Mouse (Mus musculus): ENCODE results near the gene Iqsec1. TPM values are rescaled to one million over a fixed set of nuclear protein-coding genes. Genes with fewer than 3 reads are reported as not detected.

Iqsec1 gene
- polyA plus RNA-seq (2015; fragmentation: Nextera tagmentation; extraction: Ambion mirVana) = 8.9 and 10.7 TPM in 2 replicates

DNA sequence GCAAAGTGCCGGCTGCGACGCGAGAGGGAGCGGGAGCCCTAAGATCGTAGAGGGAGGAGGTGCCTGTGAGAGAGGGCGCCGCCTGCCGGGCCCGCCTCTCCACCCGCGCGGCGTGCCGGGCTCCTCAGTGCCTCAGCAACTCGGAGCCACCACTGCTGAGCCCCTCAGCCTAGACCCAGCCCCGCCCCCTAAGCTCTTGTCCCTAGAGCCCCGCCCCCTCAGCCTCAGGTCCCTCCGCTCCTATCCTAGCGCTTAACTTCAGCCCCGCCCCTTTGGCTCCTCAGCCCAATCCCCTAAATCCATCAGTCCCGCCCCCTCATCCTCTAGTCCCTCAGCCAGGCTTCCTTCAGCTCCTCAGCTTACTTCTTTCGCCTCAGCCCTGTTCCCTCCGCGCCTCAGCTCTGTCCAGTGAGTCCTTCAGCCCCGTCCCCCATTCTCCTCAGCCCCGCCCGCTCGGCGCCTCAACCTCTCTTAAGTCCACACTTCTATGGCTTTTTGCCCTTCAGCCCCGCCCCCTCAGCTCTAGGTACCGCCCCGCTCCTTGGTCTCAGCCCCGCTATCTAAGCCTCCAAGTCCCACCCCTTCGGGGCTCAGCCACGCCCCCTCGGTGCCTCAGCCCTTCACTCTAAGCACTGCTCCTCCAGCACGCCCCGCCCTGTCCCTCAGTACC, at the start of gene Iqsec1:
Gene Iqsec1, minus strand, starts transcription at position 38 of the 670 bp plus-strand sequence.
- peak within 1 kb of the TSS; percentile 61 for H3K27ac ChIP-seq
- WGBS = under 1% methylated on average over 37 of the region's 39 CpGs
- ATAC-seq (ENCODE audit: insufficient read depth, low FRiP score, low read depth) = peak; percentile 93
- H3K9me3 ChIP-seq = no peaks in the 10 kb centered on the region
- peaks cover 26% of the 10 kb centered on the region; the same call in 1 of the 2 replicates for H3K4me1 ChIP-seq
- peak within 1 kb of the TSS; percentile 99 for H3K4me2 ChIP-seq
- no peaks in the 10 kb centered on the region for H3K36me3 ChIP-seq
- no peaks in the 10 kb centered on the region for H3K27me3 ChIP-seq (replicated peaks)
- peak within 1 kb of the TSS; percentile 68 for H3K9ac ChIP-seq
- peak within 1 kb of the TSS; percentile 77 for H3K4me3 ChIP-seq (replicated peaks)

DNA sequence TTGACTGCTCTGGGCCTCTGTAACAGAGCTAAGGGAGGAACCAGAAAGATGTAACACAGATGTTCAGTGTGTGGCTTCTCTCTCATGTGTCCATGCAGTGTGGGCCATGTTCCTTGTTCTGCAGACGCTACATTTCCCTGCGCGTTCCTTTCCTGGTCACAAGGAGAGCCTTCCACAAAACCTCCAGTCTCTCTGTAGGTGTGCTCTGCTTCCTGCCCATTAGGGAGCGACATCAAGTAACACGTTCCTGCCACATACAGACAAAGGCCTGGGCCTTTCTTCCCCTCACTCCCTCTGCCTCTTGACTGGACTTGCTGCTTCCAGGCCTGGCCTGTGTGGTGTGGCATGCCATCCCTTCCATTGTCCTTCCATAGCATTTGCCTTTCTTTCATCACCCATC, 39.8 kb upstream of the Iqsec1 start:
- ATAC-seq (ENCODE audit: insufficient read depth, low FRiP score, low read depth) = no peak
- H3K9me3 ChIP-seq = no peaks in the 10 kb centered on the region
- no peak overlapping the region for H3K9ac ChIP-seq
- no peaks in the 10 kb centered on the region for H3K4me1 ChIP-seq
- WGBS = 89% methylated on average over 5 of the region's 5 CpGs
- no peak overlapping the region for H3K27ac ChIP-seq
- no peak overlapping the region for H3K4me3 ChIP-seq (replicated peaks)
- H3K4me2 ChIP-seq = no peak overlapping the region
- H3K27me3 ChIP-seq (replicated peaks) = no peaks in the 10 kb centered on the region
- H3K36me3 ChIP-seq = no peaks in the 10 kb centered on the region

DNA sequence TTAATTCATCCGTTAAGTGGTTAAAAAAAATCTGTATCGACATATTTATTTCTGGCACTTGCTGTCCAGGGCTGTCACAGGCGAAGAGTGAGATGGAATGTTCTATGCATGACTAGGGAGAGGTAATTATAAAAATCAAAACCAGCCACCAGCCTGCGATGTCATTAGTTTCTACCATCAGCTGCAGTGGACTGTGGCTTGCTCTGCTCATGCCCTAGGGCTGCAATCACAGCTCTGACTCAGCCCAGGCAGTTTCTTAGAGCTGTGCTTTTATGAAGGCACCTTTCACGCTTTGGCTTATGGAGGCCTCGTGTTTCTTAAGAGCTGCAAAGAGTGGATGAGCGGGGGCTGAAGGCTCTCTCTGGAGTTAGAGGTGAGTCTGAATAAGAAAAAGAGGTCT, 32.3 kb upstream of the Iqsec1 start:
- ATAC-seq (ENCODE audit: insufficient read depth, low FRiP score, low read depth) = no peak
- Histone ChIP-seq H3K4me3 (replicated peaks) (no peak overlapping the region), H3K4me2 (no peak overlapping the region), H3K27ac (no peak overlapping the region), H3K36me3 (no peaks in the 10 kb centered on the region), H3K9me3 (no peaks in the 10 kb centered on the region), H3K9ac (no peak overlapping the region), H3K27me3 (replicated peaks) (no peaks in the 10 kb centered on the region), H3K4me1 (no peaks in the 10 kb centered on the region)
- 82% methylated on average over 7 of the region's 7 CpGs for WGBS

DNA sequence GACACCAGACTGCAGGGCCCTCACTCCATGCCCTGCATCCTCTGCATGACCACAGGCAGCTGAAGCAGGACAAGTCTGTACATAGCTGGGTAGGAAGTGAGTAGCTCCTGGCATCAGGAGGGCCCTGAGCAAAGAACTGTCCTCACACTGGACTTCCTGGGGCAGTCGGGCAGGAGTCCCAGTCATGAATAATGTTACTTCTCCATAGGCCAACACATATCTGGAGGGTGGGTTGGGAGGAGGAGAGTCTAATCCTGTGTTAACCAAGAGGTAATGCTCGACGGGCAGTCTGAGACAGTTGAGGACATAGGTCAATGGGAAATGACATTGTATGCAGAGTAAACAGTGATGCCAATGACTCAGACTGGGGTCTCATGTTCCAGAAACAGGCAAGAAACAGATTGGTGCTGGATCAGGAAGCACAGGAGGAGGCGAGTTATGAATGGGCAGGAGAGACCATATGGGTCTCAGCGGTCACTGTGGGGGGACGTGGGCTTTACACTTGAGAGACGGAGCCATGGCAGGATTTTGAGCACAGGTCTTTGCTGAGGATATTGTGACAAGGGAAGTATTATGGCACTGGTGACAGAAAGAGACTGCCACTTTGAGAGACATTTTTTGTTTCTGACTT, 28.2 kb upstream of the Iqsec1 start:
- no peak overlapping the region for H3K4me3 ChIP-seq (replicated peaks)

DNA sequence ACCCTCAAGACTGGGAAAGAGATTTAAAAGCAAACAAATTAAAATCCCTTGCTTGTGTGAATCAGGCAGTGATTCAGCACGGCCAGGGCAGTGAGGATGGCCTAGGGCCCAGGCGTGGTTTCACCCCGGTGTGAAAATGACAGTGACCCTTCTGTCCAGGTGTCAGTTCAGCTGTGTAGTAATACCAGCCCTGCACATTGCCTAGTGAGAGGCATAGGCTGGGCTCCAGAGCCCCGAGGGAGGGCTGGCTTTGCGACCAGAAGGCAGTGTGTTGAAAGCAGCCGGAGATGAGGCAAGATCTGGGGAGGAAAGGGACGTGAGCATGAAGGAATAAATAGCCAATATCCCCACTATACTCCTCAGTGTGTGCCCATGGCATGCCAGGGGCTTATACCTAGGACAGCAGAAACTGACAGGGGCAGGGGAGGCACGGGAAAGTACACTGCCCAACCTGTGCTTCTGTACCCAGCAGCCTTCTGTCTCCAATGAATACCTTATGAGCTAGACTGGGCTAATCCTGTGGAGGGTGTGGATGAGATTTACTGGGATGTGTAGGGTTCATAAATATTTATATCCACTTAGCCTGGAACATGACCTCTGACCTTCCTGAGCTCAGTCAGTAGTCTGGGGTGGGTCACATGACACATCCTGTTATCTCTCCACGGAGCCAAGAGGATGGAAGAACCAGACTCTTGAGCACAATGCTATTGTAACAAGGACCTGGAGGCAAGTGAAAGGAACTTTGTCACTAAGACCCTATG, 25.9 kb upstream of the Iqsec1 start:
- H3K27ac ChIP-seq = no peak overlapping the region
- no peaks in the 10 kb centered on the region for H3K36me3 ChIP-seq
- H3K4me1 ChIP-seq = no peaks in the 10 kb centered on the region
- H3K9ac ChIP-seq = no peak overlapping the region
- no peak overlapping the region for H3K4me2 ChIP-seq
- no peak overlapping the region for H3K4me3 ChIP-seq (replicated peaks)
- 53% methylated on average over 9 of the region's 9 CpGs for WGBS
- ATAC-seq (ENCODE audit: insufficient read depth, low FRiP score, low read depth) = no peak
- no peaks in the 10 kb centered on the region for H3K27me3 ChIP-seq (replicated peaks)
- H3K9me3 ChIP-seq = no peaks in the 10 kb centered on the region

More for the DNA sequence above, 28.2 kb upstream of the Iqsec1 start:
- no peaks in the 10 kb centered on the region for H3K9me3 ChIP-seq
- no peak for ATAC-seq (ENCODE audit: insufficient read depth, low FRiP score, low read depth)
- H3K27ac ChIP-seq = no peak overlapping the region
- H3K9ac ChIP-seq = no peak overlapping the region
- no peaks in the 10 kb centered on the region for H3K36me3 ChIP-seq
- H3K27me3 ChIP-seq (replicated peaks) = no peaks in the 10 kb centered on the region
- H3K4me2 ChIP-seq = no peak overlapping the region
- WGBS = 77% methylated on average over 7 of the region's 7 CpGs
- no peaks in the 10 kb centered on the region for H3K4me1 ChIP-seq

DNA sequence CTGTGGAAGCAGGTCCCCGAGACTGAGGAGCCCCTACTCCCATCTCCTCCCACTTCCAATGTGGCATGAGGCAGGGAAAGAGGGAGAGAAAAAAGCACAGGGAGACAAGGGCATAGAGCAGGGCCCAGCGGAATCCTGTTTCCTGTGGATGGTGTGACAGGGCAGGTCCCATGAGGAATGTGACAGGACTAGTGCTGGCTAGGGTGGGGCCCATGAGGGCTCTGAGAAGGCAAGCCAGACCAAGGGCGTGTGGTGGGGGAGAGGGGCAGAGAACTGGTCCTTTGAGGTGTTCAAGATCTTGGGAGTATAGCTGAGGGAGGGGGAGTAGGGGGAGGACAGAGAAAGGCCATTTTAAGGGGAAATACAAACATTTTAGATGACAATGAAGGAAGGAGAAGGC, 24.0 kb upstream of the Iqsec1 start:
- no peaks in the 10 kb centered on the region for H3K27me3 ChIP-seq (replicated peaks)
- H3K4me1 ChIP-seq = no peaks in the 10 kb centered on the region
- 68% methylated on average over 3 of the region's 3 CpGs for WGBS
- no peak overlapping the region for H3K9ac ChIP-seq
- H3K4me2 ChIP-seq = no peak overlapping the region
- no peaks in the 10 kb centered on the region for H3K9me3 ChIP-seq
- H3K27ac ChIP-seq = no peak overlapping the region
- H3K4me3 ChIP-seq (replicated peaks) = no peak overlapping the region
- peak; percentile 36; the same call in 1 of the 2 replicates for ATAC-seq (ENCODE audit: insufficient read depth, low FRiP score, low read depth)
- H3K36me3 ChIP-seq = no peaks in the 10 kb centered on the region

DNA sequence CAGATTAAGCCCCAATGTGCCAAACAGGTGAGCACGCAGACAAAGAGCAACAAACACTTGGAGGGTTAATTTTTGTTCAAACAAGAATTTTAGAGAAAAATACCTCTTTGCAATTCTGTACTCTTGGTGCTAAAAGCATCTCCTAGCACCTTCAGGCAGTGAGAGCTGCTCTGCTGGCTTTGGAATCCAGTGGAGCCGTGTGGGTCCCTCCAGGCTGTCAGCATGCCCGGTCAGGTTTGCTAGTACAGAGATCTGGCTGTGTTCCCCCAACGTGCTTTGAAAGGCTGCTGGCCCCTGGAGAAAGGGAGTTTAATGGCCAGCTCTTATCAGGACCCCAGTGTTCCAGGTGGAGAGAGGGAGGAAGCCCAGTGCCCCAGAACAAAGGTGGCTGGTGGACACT, 23.1 kb upstream of the Iqsec1 start:
- no peak overlapping the region for H3K4me2 ChIP-seq
- no peaks in the 10 kb centered on the region for H3K4me1 ChIP-seq
- H3K9me3 ChIP-seq = no peaks in the 10 kb centered on the region
- no peak overlapping the region for H3K4me3 ChIP-seq (replicated peaks)
- H3K9ac ChIP-seq = no peak overlapping the region
- ATAC-seq (ENCODE audit: insufficient read depth, low FRiP score, low read depth) = no peak
- H3K27ac ChIP-seq = no peak overlapping the region
- H3K27me3 ChIP-seq (replicated peaks) = no peaks in the 10 kb centered on the region
- WGBS = 61% methylated on average over 4 of the region's 4 CpGs
- H3K36me3 ChIP-seq = no peaks in the 10 kb centered on the region

DNA sequence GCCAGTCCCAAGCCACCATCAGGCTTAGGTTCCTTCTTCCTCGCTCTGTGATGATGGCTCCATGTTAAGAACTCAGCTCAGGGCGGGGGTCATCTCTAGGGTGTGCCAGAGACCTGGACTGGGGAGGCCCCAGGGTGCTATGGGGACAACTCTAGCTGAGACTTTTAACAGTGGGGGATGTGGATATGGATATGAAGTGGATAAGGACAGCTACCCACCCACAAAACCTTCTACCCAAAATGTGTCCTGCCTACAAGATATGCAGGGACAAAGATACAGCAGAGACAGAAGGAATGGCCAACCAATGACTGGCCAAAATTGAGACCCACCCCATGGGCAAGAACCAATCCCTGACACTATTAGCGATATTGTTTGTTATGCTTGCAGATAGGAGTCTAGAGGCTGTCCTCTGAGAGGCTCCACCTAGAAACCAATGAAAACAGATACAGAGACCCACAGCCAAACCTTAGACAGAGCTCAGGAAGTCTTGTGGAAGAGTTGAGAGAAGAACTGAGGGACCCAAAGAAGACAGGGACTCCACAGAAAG, 19.9 kb upstream of the Iqsec1 start:
- no peak overlapping the region for H3K27ac ChIP-seq
- 86% methylated on average over 3 of the region's 3 CpGs for WGBS
- no peaks in the 10 kb centered on the region for H3K9me3 ChIP-seq
- H3K27me3 ChIP-seq (replicated peaks) = no peaks in the 10 kb centered on the region
- H3K4me2 ChIP-seq = no peak overlapping the region
- H3K9ac ChIP-seq = no peak overlapping the region
- peak; percentile 48; the same call in 1 of the 2 replicates for ATAC-seq (ENCODE audit: insufficient read depth, low FRiP score, low read depth)
- no peaks in the 10 kb centered on the region for H3K4me1 ChIP-seq
- no peak overlapping the region for H3K4me3 ChIP-seq (replicated peaks)
- no peaks in the 10 kb centered on the region for H3K36me3 ChIP-seq

DNA sequence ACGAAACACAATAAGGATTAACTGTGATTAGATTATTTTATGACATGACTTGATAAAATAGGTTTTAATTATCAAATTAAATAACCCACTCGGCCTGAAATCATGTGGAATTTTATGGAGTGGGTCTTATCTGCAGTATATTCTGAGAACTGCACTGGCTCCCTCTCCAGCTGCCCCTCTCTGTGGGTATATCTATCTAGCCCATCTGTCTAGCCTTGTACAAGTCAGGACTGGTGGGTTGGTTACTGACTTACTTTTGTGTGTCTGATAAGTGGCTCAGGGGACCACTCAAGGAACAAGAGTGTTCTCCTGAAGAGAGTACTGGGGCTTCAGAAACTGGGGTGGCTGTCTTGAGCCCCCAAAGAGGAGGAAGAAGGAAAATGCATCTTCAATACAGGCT, 18.7 kb upstream of the Iqsec1 start:
- Histone ChIP-seq H3K27me3 (replicated peaks) (no peaks in the 10 kb centered on the region), H3K4me1 (no peaks in the 10 kb centered on the region), H3K27ac (no peak overlapping the region), H3K4me3 (replicated peaks) (no peak overlapping the region), H3K36me3 (no peaks in the 10 kb centered on the region), H3K9ac (no peak overlapping the region), H3K4me2 (no peak overlapping the region), H3K9me3 (no peaks in the 10 kb centered on the region)
- ATAC-seq (ENCODE audit: insufficient read depth, low FRiP score, low read depth) = peak; percentile 65; the same call in 1 of the 2 replicates
- 60% methylated on average over 2 of the region's 2 CpGs for WGBS

DNA sequence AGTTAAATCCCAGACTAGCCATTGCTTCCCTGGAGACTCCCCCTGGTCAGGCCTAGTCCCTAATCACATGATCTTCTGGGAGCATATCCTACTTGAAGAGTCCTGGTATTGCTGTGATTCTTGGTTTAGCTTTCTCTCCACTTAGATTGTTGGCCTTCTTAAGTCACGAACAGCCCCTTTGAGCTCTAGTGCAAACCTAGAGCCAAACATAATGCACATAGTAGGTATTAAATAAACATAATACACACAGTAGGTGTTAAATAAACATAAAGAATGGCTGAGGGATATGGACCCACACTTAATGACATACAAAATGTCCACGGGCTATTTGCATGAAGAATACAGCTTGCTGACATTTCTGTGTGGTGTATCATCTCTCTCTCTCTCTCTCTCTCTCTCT, 15.7 kb upstream of the Iqsec1 start:
- no peak overlapping the region for H3K4me3 ChIP-seq (replicated peaks)
- H3K36me3 ChIP-seq = no peaks in the 10 kb centered on the region
- ATAC-seq (ENCODE audit: insufficient read depth, low FRiP score, low read depth) = no peak
- no peak overlapping the region for H3K4me2 ChIP-seq
- no peak overlapping the region for H3K9ac ChIP-seq
- H3K4me1 ChIP-seq = no peaks in the 10 kb centered on the region; the same call in 1 of the 2 replicates
- 82% methylated on average over 2 of the region's 2 CpGs for WGBS
- H3K27me3 ChIP-seq (replicated peaks) = no peaks in the 10 kb centered on the region
- no peak overlapping the region for H3K27ac ChIP-seq
- H3K9me3 ChIP-seq = no peaks in the 10 kb centered on the region

DNA sequence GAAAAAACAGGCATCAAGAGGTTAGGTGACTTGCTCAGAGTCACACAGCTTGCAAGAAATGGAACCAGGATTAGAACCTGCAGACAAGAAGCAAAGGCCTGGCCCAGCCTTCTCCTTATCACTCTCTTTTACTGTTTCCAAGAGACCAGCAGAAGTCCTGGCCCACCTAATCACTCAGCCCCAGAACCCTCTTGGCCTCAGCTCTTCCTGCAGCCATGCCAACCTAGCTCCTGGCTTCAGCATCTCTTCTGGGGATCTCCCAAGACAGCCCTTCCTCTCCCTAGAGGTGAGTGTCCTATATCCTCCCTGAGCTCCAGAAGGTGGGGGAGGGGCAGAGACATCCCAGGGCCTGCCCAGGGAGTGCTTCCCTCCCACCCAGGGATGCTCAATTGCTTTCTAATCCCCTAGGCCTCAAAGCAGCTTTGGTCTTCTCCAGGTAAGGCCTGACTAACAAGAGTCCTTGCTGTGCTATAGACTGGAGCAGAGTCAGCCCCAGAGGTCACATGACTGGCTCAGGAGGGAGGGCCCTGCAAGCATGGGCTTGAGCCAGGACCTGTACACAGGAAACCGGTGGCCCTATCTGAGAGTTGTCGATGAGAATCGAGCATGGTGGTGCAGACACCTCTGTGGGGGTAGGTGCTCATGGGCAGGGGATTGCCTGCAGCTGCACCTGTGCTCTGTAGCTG, 15.0 kb upstream of the Iqsec1 start:
- peak; percentile 25; the same call in 1 of the 2 replicates for ATAC-seq (ENCODE audit: insufficient read depth, low FRiP score, low read depth)
- Histone ChIP-seq H3K27ac (no peak overlapping the region), H3K4me3 (replicated peaks) (no peak overlapping the region), H3K9ac (no peak overlapping the region), H3K27me3 (replicated peaks) (no peaks in the 10 kb centered on the region), H3K9me3 (no peaks in the 10 kb centered on the region), H3K36me3 (no peaks in the 10 kb centered on the region), H3K4me1 (no peaks in the 10 kb centered on the region; the same call in 1 of the 2 replicates), H3K4me2 (no peak overlapping the region)
- 27% methylated on average over 3 of the region's 3 CpGs for WGBS

Data from stomach, embryonic 15.5 days (tissue).